7 mouse cellular contexts compared by ENCODE assay signal in genomic region chr17:13681686-13682085, GRCm38 (mm10).
DNase-seq lines count a peak whose midpoint lies in the region; ATAC-seq and TF ChIP-seq lines count a peak whose summit lies in the region.

No protein-coding gene starts in this region.

- TF ChIP-seq CTCF in CH12.LX (conservative IDR thresholded peaks at IDR 0.05 in 1 of 2, IDR thresholded peaks at IDR 0.05 in 1 of 2; ENCODE audit: low read depth in 2 of 2, low read length in 2 of 2) = peak in 1 of 2 experiments; percentile 50; a peak in 2 of 4 replicates
- peak; percentile 42; the same call in 1 of the 2 replicates for TF ChIP-seq CTCF in bone marrow, adult 2 months (IDR thresholded peaks at IDR 0.05; ENCODE audit: control insufficient read depth, insufficient read depth, low read length)

- H3K27me3 ChIP-seq in kidney, embryonic 15.5 days = no peaks in the 10 kb centered on the region
- H3K27me3 ChIP-seq in CH12.LX (replicated peaks) = no peaks in the 10 kb centered on the region
- H3K27me3 ChIP-seq in midbrain, embryonic 14.5 days (ENCODE audit: control insufficient read depth, insufficient read depth, low read length) = no peaks in the 10 kb centered on the region

- WGBS in kidney, embryonic 15.5 days = 95% methylated on average over 5 of the region's 6 CpGs
- 76% methylated on average over 6 of the region's 6 CpGs for WGBS in bone marrow, adult 2 months
- WGBS in midbrain, embryonic 14.5 days = 90% methylated on average over 6 of the region's 6 CpGs

- H3K4me3 ChIP-seq in kidney, embryonic 15.5 days (replicated peaks) = no peak overlapping the region
- H3K4me3 ChIP-seq in CH12.LX (replicated peaks in 1 of 3; ENCODE audit: low read depth in 2 of 3, low read length in 2 of 3, poor library complexity in 1 of 3) = peak overlapping the region in 2 of 3 experiments; percentile 59 to 63
- H3K4me3 ChIP-seq in bone marrow, adult 2 months (replicated peaks; ENCODE audit: control insufficient read depth, low read depth, low read length) = no peak overlapping the region
- no peak overlapping the region for H3K4me3 ChIP-seq in midbrain, embryonic 14.5 days (replicated peaks; ENCODE audit: low read depth, low read length)

- peak overlapping the region; percentile 48; the same call in 1 of the 2 replicates for H3K4me2 ChIP-seq in kidney, embryonic 15.5 days
- H3K4me2 ChIP-seq in CH12.LX (ENCODE audit: insufficient read depth, low read depth, poor library complexity, severe bottlenecking) = no peak overlapping the region
- H3K4me2 ChIP-seq in midbrain, embryonic 14.5 days (ENCODE audit: low read length) = 0 out of 2 replicates have a peak overlapping the region, but pooled peaks have one; percentile 21

- no peak for TF ChIP-seq POLR2A in CH12.LX (IDR thresholded peaks at IDR 0.05; ENCODE audit: low read depth, low read length)
- no peak for TF ChIP-seq POLR2A in bone marrow, adult 2 months (IDR thresholded peaks at IDR 0.05; ENCODE audit: borderline replicate concordance, control insufficient read depth, low read depth, low read length)

- peak; percentile 43 for TF ChIP-seq RAD21 in CH12.LX (IDR thresholded peaks at IDR 0.05; ENCODE audit: low read depth, low read length)

- no peak for DNase-seq in kidney, adult 8-10 months
- DNase-seq in CH12.LX (ENCODE audit: extremely low read depth) = peak; percentile 45
- no peak for DNase-seq in midbrain, embryonic 14.5 days
- DNase-seq in urinary bladder, postnatal 14 days (ENCODE audit: low spot score) = no peak

- H3K9ac ChIP-seq in kidney, embryonic 15.5 days = no peak overlapping the region
- H3K9ac ChIP-seq in CH12.LX (ENCODE audit: insufficient read depth, low read depth) = no peak overlapping the region
- H3K9ac ChIP-seq in midbrain, embryonic 14.5 days (replicated peaks; ENCODE audit: low read length) = no peak overlapping the region

- dilution Hi-C loops in CH12.LX (cut with MboI; ENCODE audit: extremely low pct_ligation_motif_present, extremely low pct_unique_long_range_greater_than_20kb, low sequenced_read_pairs) = no loop called here

- no peak for ATAC-seq in kidney, embryonic 15.5 days (replicated peaks; ENCODE audit: low FRiP score)
- no peak for ATAC-seq in midbrain, embryonic 14.5 days (ENCODE audit: low FRiP score, low TSS enrichment)
- ATAC-seq in erythroid progenitor cell, adult 5-6 weeks (replicated peaks; ENCODE audit: low FRiP score, poor library complexity, severe bottlenecking) = no peak

- no peaks in the 10 kb centered on the region for H3K79me2 ChIP-seq in CH12.LX (replicated peaks; ENCODE audit: control insufficient read depth, extremely low read depth, insufficient read depth, poor library complexity, severe bottlenecking)

- H3K4me1 ChIP-seq in kidney, embryonic 15.5 days = peaks cover 21% of the 10 kb centered on the region
- H3K4me1 ChIP-seq in CH12.LX (ENCODE audit: control insufficient read depth in 1 of 2, insufficient read depth in 2 of 2) = peaks cover 24 to 49% of the 10 kb centered on the region in 2 experiments
- peaks cover 13% of the 10 kb centered on the region for H3K4me1 ChIP-seq in bone marrow, adult 2 months (ENCODE audit: control insufficient read depth, insufficient read depth, low read length)
- peaks cover 26% of the 10 kb centered on the region for H3K4me1 ChIP-seq in midbrain, embryonic 14.5 days (ENCODE audit: control insufficient read depth, insufficient read depth, low read length)

- no peaks in the 10 kb centered on the region for H3K9me3 ChIP-seq in kidney, embryonic 15.5 days (replicated peaks)
- peaks cover 3% of the 10 kb centered on the region for H3K9me3 ChIP-seq in CH12.LX (replicated peaks; ENCODE audit: low read length)
- no peaks in the 10 kb centered on the region for H3K9me3 ChIP-seq in midbrain, embryonic 14.5 days (ENCODE audit: control insufficient read depth, low read length)

- in situ Hi-C loops in CH12.LX (cut with MboI; ENCODE audit: low pct_ligation_motif_present, low pct_unique_long_range_greater_than_20kb, low sequenced_read_pairs) = no loop called here

- H3K27ac ChIP-seq in kidney, embryonic 15.5 days = no peak overlapping the region
- no peak overlapping the region for H3K27ac ChIP-seq in CH12.LX (ENCODE audit: insufficient read depth, low read depth)
- H3K27ac ChIP-seq in bone marrow, adult 2 months (ENCODE audit: control insufficient read depth, insufficient read depth, low read depth, low read length, poor library complexity) = no peak overlapping the region
- H3K27ac ChIP-seq in midbrain, embryonic 14.5 days (replicated peaks; ENCODE audit: low read depth, low read length) = no peak overlapping the region

- no peaks in the 10 kb centered on the region for H3K36me3 ChIP-seq in kidney, embryonic 15.5 days
- peaks cover 0 to 9% of the 10 kb centered on the region in 2 experiments for H3K36me3 ChIP-seq in CH12.LX (replicated peaks in 1 of 2; ENCODE audit: control insufficient read depth in 1 of 2, insufficient read depth in 1 of 2, low read length in 1 of 2)
- no peaks in the 10 kb centered on the region for H3K36me3 ChIP-seq in midbrain, embryonic 14.5 days (ENCODE audit: control insufficient read depth, insufficient read depth, low read length)

- no peak for TF ChIP-seq EP300 in CH12.LX (IDR thresholded peaks at IDR 0.05; ENCODE audit: low read length)

TF ChIP-seq in CH12.LX, 34 proteins besides CTCF, POLR2A, EP300 and RAD21:
- TF ChIP-seq USF2 (conservative IDR thresholded peaks at IDR 0.05; ENCODE audit: low read depth, low read length) (no peak), KAT2A (IDR thresholded peaks at IDR 0.05; ENCODE audit: insufficient replicate concordance, low read length) (no peak), ELF1 (IDR thresholded peaks at IDR 0.05; ENCODE audit: low read depth, low read length) (no peak), NRF1 (IDR thresholded peaks at IDR 0.05; ENCODE audit: low read depth, low read length) (no peak), ZMIZ1 (IDR thresholded peaks at IDR 0.05; ENCODE audit: low read depth, low read length) (no peak), IRF4 (IDR thresholded peaks at IDR 0.05; ENCODE audit: low read depth, low read length) (no peak), POLR2AphosphoS2 (IDR thresholded peaks at IDR 0.05; ENCODE audit: low read depth, low read length) (no peak), BHLHE40 (IDR thresholded peaks at IDR 0.05; ENCODE audit: low read depth, low read length) (no peak), MXI1 (IDR thresholded peaks at IDR 0.05; ENCODE audit: low read depth, low read length) (no peak), E2F4 (IDR thresholded peaks at IDR 0.05; ENCODE audit: insufficient replicate concordance, low read depth, low read length) (no peak)

Comparison
In these comparisons a context has a peak if more than half of its experiments do, and no peak if none do; other contexts are left out.
1. H3K4me3 ChIP-seq: peak in CH12.LX (2 of 3); none in kidney, embryonic 15.5 days (single experiment), bone marrow, adult 2 months (single experiment) and midbrain, embryonic 14.5 days (single experiment).